Mouse (Mus musculus) layer of hippocampus, adult 8-10 months (tissue): ENCODE data around the gene Rrp36. TPM values are rescaled to one million over a fixed set of nuclear protein-coding genes. Genes with fewer than 3 reads are reported as not detected.

Experiments
- DNase-seq, 2 experiments: peaks; one replicate each; pipeline ENCODE4 v3.0.0; 2022; ENCODE audit warnings: low spot score in 2 of 2
- total RNA-seq, 4 experiments: library from RNA; stranded (reverse); gene quantifications; 2 replicates each; pipeline ENCODE4 v1.2.4; 2022

Rrp36 gene
- 10 to 100 TPM; 12.1 to 20.5 (median 17.0) TPM for total RNA-seq

- DNase-seq, result peak; percentile 83 to 89
These were observed at the start of gene Rrp36 for GRCm38 (mm10) chr17:46673850-46674529. Rrp36 (minus strand) TSS chr17:46674352.

- DNase-seq, result no peak
These were observed 46.9 kb upstream of the Rrp36 start for GRCm38 (mm10) chr17:46721077-46721476.

GRCm38 (mm10) chr17:46714756-46715481 is 40.8 kb upstream of the Rrp36 start:
- DNase-seq, result no peak

- DNase-seq, result no peak
These were observed 39.7 kb upstream of the Rrp36 start for GRCm38 (mm10) chr17:46713849-46714248.

GRCm38 (mm10) chr17:46712442-46712841 is 38.3 kb upstream of the Rrp36 start:
- no peak for DNase-seq

- peak in 1 of 2 experiments; percentile 31 for DNase-seq
These were observed 37.6 kb upstream of the Rrp36 start for GRCm38 (mm10) chr17:46711612-46712271.

GRCm38 (mm10) chr17:46710959-46711597 is 36.9 kb upstream of the Rrp36 start, which contains the start of gene Pex6:
Pex6 (plus strand) TSS chr17:46711463.
- DNase-seq, result peak; percentile 89 to 90

- no peak for DNase-seq
These were observed 32.4 kb upstream of the Rrp36 start for GRCm38 (mm10) chr17:46706375-46707089.

- DNase-seq, result peak; percentile 96 to 98
These were observed 31.0 kb upstream of the Rrp36 start, which contains the start of gene Ppp2r5d for GRCm38 (mm10) chr17:46704887-46705835. Ppp2r5d (minus strand) TSS chr17:46705111.

- DNase-seq, result no peak
These were observed 30.1 kb upstream of the Rrp36 start for GRCm38 (mm10) chr17:46703971-46704886.

- no peak for DNase-seq
These were observed 28.4 kb upstream of the Rrp36 start for GRCm38 (mm10) chr17:46702506-46702905.

GRCm38 (mm10) chr17:46702100-46702499 is 27.9 kb upstream of the Rrp36 start:
- no peak for DNase-seq

GRCm38 (mm10) chr17:46701489-46701888 is 27.3 kb upstream of the Rrp36 start:
- DNase-seq, result no peak

- DNase-seq, result no peak
These were observed 25.8 kb upstream of the Rrp36 start for GRCm38 (mm10) chr17:46699912-46700311.

GRCm38 (mm10) chr17:46699245-46699644 is 25.1 kb upstream of the Rrp36 start:
- DNase-seq, result no peak

GRCm38 (mm10) chr17:46698515-46698914 is 24.4 kb upstream of the Rrp36 start:
- no peak for DNase-seq

GRCm38 (mm10) chr17:46694517-46695063 is 20.4 kb upstream of the Rrp36 start:
- no peak for DNase-seq

GRCm38 (mm10) chr17:46691390-46691789 is 17.2 kb upstream of the Rrp36 start:
- DNase-seq, result no peak
